Mouse (Mus musculus): ENCODE data around the gene Ndel1. TPM values are rescaled to one million over a fixed set of nuclear protein-coding genes. Genes with fewer than 3 reads are reported as not detected.
"Not testable (repeated sequence)": the region's sequence is repeated elsewhere in the genome, so short reads cannot be mapped to it uniquely, and the experiment has no call there.

Ndel1 gene
- total RNA-seq, 2 experiments from 2014 or later: 57.2 to 72.8 TPM

- DNase-seq: no peak
Measured at GRCm38 (mm10) chr11:68851644-68852485, 19.8 kb downstream of the Ndel1 start.

- no peak for DNase-seq
Measured at GRCm38 (mm10) chr11:68850862-68851261, 20.8 kb downstream of the Ndel1 start.

- DNase-seq: no peak
Measured at GRCm38 (mm10) chr11:68839606-68840005, 32.1 kb downstream of the Ndel1 start.

GRCm38 (mm10) chr11:68835034-68835433 is 36.6 kb downstream of the Ndel1 start:
- no peak for DNase-seq

GRCm38 (mm10) chr11:68833593-68833992 is 38.1 kb downstream of the Ndel1 start:
- DNase-seq: no peak

- DNase-seq: no peak
Measured at GRCm38 (mm10) chr11:68832793-68833192, 38.9 kb downstream of the Ndel1 start.

- DNase-seq: not testable (repeated sequence)
Measured at GRCm38 (mm10) chr11:68831580-68831979, 40.1 kb downstream of the Ndel1 start.

GRCm38 (mm10) chr11:68826735-68827134 is 44.9 kb downstream of the Ndel1 start:
- no peak for DNase-seq

- no peak for DNase-seq
Measured at GRCm38 (mm10) chr11:68822326-68822725, 49.3 kb downstream of the Ndel1 start.

- no peak for DNase-seq
Measured at GRCm38 (mm10) chr11:68819226-68819805, 52.3 kb downstream of the Ndel1 start.

GRCm38 (mm10) chr11:68818416-68818815 is 53.2 kb downstream of the Ndel1 start:
- DNase-seq: no peak

- DNase-seq: no peak
Measured at GRCm38 (mm10) chr11:68811881-68812577, 59.6 kb downstream of the Ndel1 start.

- DNase-seq: peak; percentile 87
Measured at GRCm38 (mm10) chr11:68807787-68808186, 63.9 kb downstream of the Ndel1 start.

GRCm38 (mm10) chr11:68805148-68805547 is 66.5 kb downstream of the Ndel1 start:
- no peak for DNase-seq

GRCm38 (mm10) chr11:68798258-68798657 is 73.4 kb downstream of the Ndel1 start:
- DNase-seq: no peak

GRCm38 (mm10) chr11:68791794-68792193 is 79.9 kb downstream of the Ndel1 start:
- DNase-seq: no peak

- no peak for DNase-seq
Measured at GRCm38 (mm10) chr11:68790720-68791119, 80.9 kb downstream of the Ndel1 start.

- no peak for DNase-seq
Measured at GRCm38 (mm10) chr11:68787222-68787621, 84.4 kb downstream of the Ndel1 start.

GRCm38 (mm10) chr11:68785813-68786212 is 85.8 kb downstream of the Ndel1 start:
- DNase-seq: no peak

- DNase-seq: no peak
Measured at GRCm38 (mm10) chr11:68782336-68782735, 89.3 kb downstream of the Ndel1 start.

- DNase-seq: no peak
Measured at GRCm38 (mm10) chr11:68780466-68781114, 91.1 kb downstream of the Ndel1 start.

GRCm38 (mm10) chr11:68779735-68780465 is 91.8 kb downstream of the Ndel1 start:
- no peak for DNase-seq

All from adrenal gland, postnatal 10 days (tissue).